Mouse (Mus musculus) olfactory bulb, adult 2 months (tissue): ENCODE data around the gene C3. TPM values are rescaled to one million over a fixed set of nuclear protein-coding genes. Genes with fewer than 3 reads are reported as not detected.

Experiments used
- H3K27ac ChIP-seq: fragments of 200-500 bp; 2 replicates; pipeline ENCODE4 v1.5.1; 2012; ENCODE audit warnings: low read depth, low read length; ENCODE audit not compliant: insufficient read depth
- H3K4me1 ChIP-seq: fragments of 200-500 bp; 2 replicates; pipeline ENCODE4 v1.6.1; 2012; ENCODE audit warnings: low read length; ENCODE audit not compliant: control insufficient read depth, insufficient read depth
- H3K4me3 ChIP-seq: fragments of 200-500 bp; 2 replicates; pipeline ENCODE4 v1.5.1; 2012; ENCODE audit warnings: mild to moderate bottlenecking, low read depth, low read length, moderate library complexity; ENCODE audit not compliant: insufficient read depth
- CTCF ChIP-seq: fragments of 200-500 bp; IDR thresholded peaks from 2 replicates; pipeline ENCODE4 v1.5.1; 2012; ENCODE audit warnings: low read depth, mild to moderate bottlenecking, low read length, moderate library complexity; ENCODE audit not compliant: insufficient read depth
- POLR2A ChIP-seq: fragments of 200-500 bp; IDR thresholded peaks from 2 replicates; pipeline ENCODE4 v1.6.1; 2012; ENCODE audit warnings: mild to moderate bottlenecking, low read depth, low read length, moderate library complexity; ENCODE audit not compliant: insufficient read depth
- WGBS: fragments of 180-500 bp; shearing (Covaris S2); methylation state at CpG from one replicate; pipeline ENCODE4 v1.1.7; 2018; 5-methylcytosine and 5-hydroxymethylcytosine counted together
- polyA plus RNA-seq: library from polyadenylated mRNA; stranded (reverse); fragments of >200 nt; gene quantifications from 2 replicates; pipeline ENCODE4 v1.2.4, GENCODE M21; 2012; ENCODE audit warnings: low replicate concordance; ENCODE audit not compliant: missing spikeins, insufficient read depth, insufficient read length

Gene C3
- polyA plus RNA-seq, 1 experiment, result not detected

- WGBS, result 97% methylated on average over 22 of the region's 22 CpGs
- H3K4me1 ChIP-seq, result no peaks in the 10 kb centered on the region
- TF ChIP-seq POLR2A (no peak), CTCF (no peak)
- no peak overlapping the region for H3K27ac ChIP-seq
- no peak overlapping the region for H3K4me3 ChIP-seq
Measured at GRCm38 (mm10) chr17:57256921-57257485, 29.1 kb upstream of the C3 start.

GRCm38 (mm10) chr17:57255354-57255753, 27.4 kb upstream of the C3 start:
- peaks cover 5% of the 10 kb centered on the region for H3K4me1 ChIP-seq
- WGBS, result 82% methylated on average over 14 of the region's 14 CpGs
- H3K4me3 ChIP-seq, result no peak overlapping the region
- TF ChIP-seq CTCF, result no peak
- TF ChIP-seq POLR2A, result no peak
- no peak overlapping the region for H3K27ac ChIP-seq

- no peak overlapping the region for H3K27ac ChIP-seq
- H3K4me3 ChIP-seq, result no peak overlapping the region
- H3K4me1 ChIP-seq, result peaks cover 24% of the 10 kb centered on the region
- TF ChIP-seq CTCF (no peak), POLR2A (no peak)
- WGBS, result 85% methylated on average over 6 of the region's 6 CpGs
Measured at GRCm38 (mm10) chr17:57253306-57253705, 25.4 kb upstream of the C3 start.

- H3K27ac ChIP-seq, result no peak overlapping the region
- H3K4me3 ChIP-seq, result no peak overlapping the region
- H3K4me1 ChIP-seq, result peaks cover 27% of the 10 kb centered on the region
- TF ChIP-seq CTCF (no peak), POLR2A (no peak)
- 96% methylated on average over 3 of the region's 3 CpGs for WGBS
Measured at GRCm38 (mm10) chr17:57251431-57251830, 23.5 kb upstream of the C3 start.

GRCm38 (mm10) chr17:57250461-57251160, 22.7 kb upstream of the C3 start:
- 5% methylated on average over 33 of the region's 33 CpGs for WGBS

GRCm38 (mm10) chr17:57249186-57250181, 21.5 kb upstream of the C3 start, which contains the start of gene Trip10:
Gene Trip10 (plus strand): TSS chr17:57249455.
- Histone ChIP-seq H3K4me3 (peak within 1 kb of the TSS; percentile 60), H3K27ac (peak within 1 kb of the TSS; percentile 47), H3K4me1 (peaks cover 31% of the 10 kb centered on the region)
- under 1% methylated on average over 52 of the region's 52 CpGs for WGBS
- no peak for TF ChIP-seq CTCF
- no peak for TF ChIP-seq POLR2A

More at GRCm38 (mm10) chr17:57250461-57251160, 22.7 kb upstream of the C3 start:
- TF ChIP-seq POLR2A, result no peak
- Histone ChIP-seq H3K4me3 (peak overlapping the region; percentile 60), H3K27ac (no peak overlapping the region), H3K4me1 (peaks cover 31% of the 10 kb centered on the region)

GRCm38 (mm10) chr17:57248771-57249170, 20.8 kb upstream of the C3 start:
- Histone ChIP-seq H3K4me1 (peaks cover 31% of the 10 kb centered on the region), H3K4me3 (peak overlapping the region; percentile 60), H3K27ac (peak overlapping the region; percentile 47)
- TF ChIP-seq POLR2A (no peak), CTCF (no peak)
- 7% methylated on average over 13 of the region's 13 CpGs for WGBS

- peaks cover 31% of the 10 kb centered on the region for H3K4me1 ChIP-seq
- no peak for TF ChIP-seq POLR2A
- TF ChIP-seq CTCF, result peak; percentile 75
- WGBS, result under 1% methylated on average over 12 of the region's 12 CpGs
- H3K27ac ChIP-seq, result peak within 1 kb of the TSS; percentile 98
- H3K4me3 ChIP-seq, result peak within 1 kb of the TSS; percentile 84
Measured at GRCm38 (mm10) chr17:57248201-57248699, 20.3 kb upstream of the C3 start, which contains the start of gene Gpr108. Gene Gpr108 (minus strand): TSS chr17:57248446.
